Mouse (Mus musculus) mouse trophoblast stem cell (cell line): ENCODE measurements around the gene Prss43.

Experiments
- in situ Hi-C, 2 experiments: fragments of 300-500 bp; cut with MseI, MboI; formaldehyde crosslinking; loops; 2 replicates in 1 of 2; 3 replicates in 1 of 2; pipeline ENCODE4 v1.15.1; 2025

The Prss43 gene

GRCm38 (mm10) chr9:110836112-110836511 lies 9.6 kb downstream of the Prss43 start:
- in situ Hi-C loops = no loop called here

DNA sequence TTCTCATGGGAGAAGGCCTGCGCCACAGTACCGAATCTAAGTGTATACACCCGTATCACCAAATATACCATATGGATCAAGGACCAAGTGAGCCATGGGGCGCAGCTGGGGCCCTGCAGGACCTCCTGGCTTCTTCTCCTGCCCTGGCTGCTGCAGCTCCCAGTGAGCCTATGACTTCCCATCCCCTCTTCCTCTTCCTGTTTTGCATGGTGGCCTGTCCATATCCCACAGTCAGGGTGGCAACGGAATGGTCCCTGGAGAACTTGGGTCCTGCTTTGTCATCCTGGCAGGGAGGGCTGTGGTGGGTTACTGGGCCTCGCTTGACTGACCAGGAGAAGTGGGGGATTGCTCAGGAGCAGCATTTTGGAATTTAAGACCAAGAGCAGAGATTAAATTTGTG lies 14.4 kb downstream of the Prss43 start:
- in situ Hi-C loops = no loop called here

- in situ Hi-C loops = no loop called here
Measured at GRCm38 (mm10) chr9:110841438-110841837, 14.9 kb downstream of the Prss43 start.

- in situ Hi-C loops = no loop called here
Measured at GRCm38 (mm10) chr9:110844206-110844605, 17.7 kb downstream of the Prss43 start, which contains the start of gene Prss46. Gene Prss46 (plus strand): TSS chr9:110844506.

GRCm38 (mm10) chr9:110849162-110849561 lies 22.7 kb downstream of the Prss43 start:
- in situ Hi-C loops = no loop called here

DNA sequence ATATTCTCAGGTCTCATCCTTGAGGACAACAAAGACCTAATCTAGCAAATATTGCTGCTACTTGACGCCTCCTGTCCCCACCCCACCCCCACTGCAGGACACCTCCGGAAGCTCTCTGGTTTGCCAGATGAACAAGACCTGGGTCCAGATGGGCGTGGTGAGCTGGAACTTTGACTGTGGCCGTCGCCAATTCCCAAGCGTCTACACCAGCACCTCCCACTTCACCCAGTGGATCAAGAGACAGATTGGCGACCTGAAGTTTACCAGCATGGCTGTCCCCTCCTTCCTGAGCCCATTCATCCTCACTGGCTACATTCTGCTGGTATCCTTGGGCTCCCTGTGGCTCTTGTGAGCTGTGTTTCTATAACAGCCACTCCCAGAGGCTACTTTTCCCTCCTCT lies 29.4 kb downstream of the Prss43 start:
- in situ Hi-C loops = no loop called here

DNA sequence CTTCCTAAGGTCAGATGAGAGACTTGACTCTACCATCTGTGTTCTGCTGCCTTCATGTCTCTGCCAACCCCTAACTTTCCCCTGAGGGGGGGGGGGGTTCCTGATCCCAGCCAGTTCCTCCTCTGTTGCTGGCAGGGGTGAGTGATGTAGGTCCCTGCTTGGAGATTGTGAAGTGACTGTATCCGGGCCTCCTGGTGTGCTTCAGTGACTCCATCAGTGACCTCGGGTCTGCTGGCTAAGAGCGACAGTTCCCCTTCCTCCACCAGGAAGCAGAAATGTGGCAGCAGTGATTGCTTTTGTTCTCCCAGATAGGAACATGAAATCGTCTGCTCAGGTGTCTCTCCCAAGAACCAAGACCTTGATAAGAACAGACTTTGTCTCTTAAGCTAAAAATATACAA lies 30.4 kb downstream of the Prss43 start:
- in situ Hi-C loops = no loop called here

- in situ Hi-C loops = no loop called here
Measured at GRCm38 (mm10) chr9:110857781-110858472, 31.4 kb downstream of the Prss43 start, which contains the start of gene Prss50. Gene Prss50 (plus strand): TSS chr9:110857967.

- in situ Hi-C loops = no loop called here
Measured at GRCm38 (mm10) chr9:110858523-110858922, 32.0 kb downstream of the Prss43 start.

- in situ Hi-C loops = no loop called here
Measured at GRCm38 (mm10) chr9:110858967-110859596, 32.6 kb downstream of the Prss43 start.

DNA sequence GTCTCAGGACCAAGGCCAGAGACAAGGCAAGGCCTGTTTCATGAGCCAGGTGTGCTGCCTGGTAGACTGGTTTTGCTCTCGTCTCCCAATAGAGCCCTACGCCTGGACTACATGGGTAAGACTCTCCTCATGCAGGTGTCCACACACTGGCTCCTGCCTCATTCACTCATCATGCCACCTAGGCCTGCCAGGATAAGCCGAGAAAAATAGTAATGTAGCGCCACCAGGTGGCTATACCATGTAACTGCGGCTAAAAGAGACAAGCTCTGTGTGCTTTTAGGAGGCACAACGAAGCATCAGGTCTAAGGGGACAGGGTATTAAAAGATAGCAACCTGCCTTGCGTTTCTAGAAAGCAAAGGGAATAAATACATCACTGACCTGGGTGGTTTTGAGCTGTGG lies 44.5 kb downstream of the Prss43 start:
- in situ Hi-C loops = loop anchor here (5.0 to 10.0 kb wide), 3 partner anchors 79 to 146 kb away; no protein-coding TSS in a partner anchor

GRCm38 (mm10) chr9:110873681-110874659 lies 47.5 kb downstream of the Prss43 start:
- in situ Hi-C loops = loop anchor here (5.0 to 10.0 kb wide), 3 partner anchors 82 to 149 kb away; no protein-coding TSS in a partner anchor

- in situ Hi-C loops = loop anchor here (5.0 to 10.0 kb wide), 3 partner anchors 82 to 150 kb away; no protein-coding TSS in a partner anchor
Measured at GRCm38 (mm10) chr9:110874660-110875191, 48.2 kb downstream of the Prss43 start.

GRCm38 (mm10) chr9:110875288-110875695 lies 48.8 kb downstream of the Prss43 start:
- in situ Hi-C loops = loop anchor here (10.0 kb wide), 2 partner anchors 90 to 150 kb away; no protein-coding TSS in a partner anchor

- in situ Hi-C loops = loop anchor here (10.0 kb wide), 2 partner anchors 93 to 153 kb away; no protein-coding TSS in a partner anchor
Measured at GRCm38 (mm10) chr9:110877353-110877752, 50.9 kb downstream of the Prss43 start.

- in situ Hi-C loops = loop anchor here (10.0 kb wide), 2 partner anchors 93 to 153 kb away; no protein-coding TSS in a partner anchor
Measured at GRCm38 (mm10) chr9:110877888-110878287, 51.4 kb downstream of the Prss43 start.

DNA sequence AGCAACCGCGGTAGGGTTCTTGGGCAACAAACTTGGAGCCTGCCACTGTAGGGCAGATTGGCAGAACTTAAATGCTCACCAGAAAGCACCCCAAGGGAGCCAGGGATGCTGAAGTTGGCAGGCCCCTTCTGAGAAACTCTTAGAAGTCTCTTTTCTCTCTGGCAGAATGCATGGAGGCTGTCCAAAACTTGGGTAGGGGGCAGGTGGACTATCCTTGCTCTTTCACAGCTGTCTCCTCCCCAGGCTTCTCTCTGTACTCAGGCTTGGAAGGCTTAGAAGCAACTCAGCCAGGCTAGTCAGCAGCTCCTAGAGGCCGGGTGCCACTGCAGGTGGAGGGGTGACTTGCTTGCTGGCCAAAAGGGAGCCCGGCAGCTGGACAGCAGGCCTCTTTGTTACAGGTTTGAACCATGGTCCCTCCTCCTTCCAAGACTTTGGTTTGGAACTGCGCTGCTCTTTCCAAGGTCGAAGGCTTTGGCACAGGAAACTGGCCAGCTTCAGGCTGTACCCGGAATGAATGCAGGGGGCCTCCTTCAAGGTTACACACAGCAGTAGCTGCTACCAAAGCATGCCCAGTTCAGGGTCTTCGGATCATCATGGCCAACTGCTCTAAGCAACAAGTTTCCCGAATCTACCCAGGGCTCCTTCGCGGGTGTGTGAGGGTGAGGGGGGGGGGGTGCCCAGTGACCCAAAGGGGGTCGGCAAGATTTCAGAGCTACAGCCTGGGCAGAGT lies 52.9 kb downstream of the Prss43 start, which contains the start of gene Als2cl:
Gene Als2cl, plus strand, starts transcription at position 680 of the 730 bp plus-strand sequence.
- in situ Hi-C loops = loop anchor here (10.0 kb wide), 2 partner anchors 95 to 155 kb away; no protein-coding TSS in a partner anchor

GRCm38 (mm10) chr9:110879998-110880561 lies 53.6 kb downstream of the Prss43 start, which contains the start of gene Tmie:
Gene Tmie (minus strand): TSS chr9:110880113.
- in situ Hi-C loops = loop anchor here (10.0 kb wide), 2 partner anchors 95 to 155 kb away; no protein-coding TSS in a partner anchor

DNA sequence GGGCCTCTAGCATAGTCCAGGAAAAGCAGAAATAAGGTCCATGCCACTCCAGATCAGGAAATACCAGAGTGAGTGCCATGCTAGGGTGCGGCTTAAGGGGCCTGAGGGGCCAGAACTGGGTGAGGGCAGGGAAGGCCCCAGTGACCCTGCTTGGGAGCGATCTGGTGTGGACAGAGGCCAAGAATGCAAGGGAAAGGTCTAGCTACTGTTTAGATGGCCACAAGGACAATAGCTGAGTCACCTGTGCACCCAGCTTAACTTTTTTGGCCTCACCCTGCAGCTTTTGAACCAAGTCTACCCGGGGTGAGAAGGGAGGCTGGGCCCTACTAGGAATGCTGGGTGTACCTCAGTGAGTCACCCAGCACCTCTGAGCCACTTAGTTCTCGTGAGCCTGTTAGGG lies 54.3 kb downstream of the Prss43 start:
- in situ Hi-C loops = no loop called here
